Mouse (Mus musculus) intestine, postnatal 0 days (tissue): ENCODE measurements around the gene Adm2. TPM values are rescaled to one million over a fixed set of nuclear protein-coding genes. Genes with fewer than 3 reads are reported as not detected.

Experiments
- ATAC-seq: fragments of 200-750 bp; cut with Nextera tagmentation; 2 replicates; pipeline ENCODE4 v1.8.0; 2017; ENCODE audit warnings: mild to moderate bottlenecking, moderate TSS enrichment, moderate library complexity
- H3K27ac ChIP-seq: fragments of 300-500 bp; sonication (generic); 2 replicates; pipeline ENCODE4 v1.5.1; 2014; ENCODE audit warnings: mild to moderate bottlenecking, low read depth, low read length, moderate library complexity
- H3K27me3 ChIP-seq: fragments of 300-500 bp; sonication (generic); replicated peaks from 2 replicates; pipeline ENCODE4 v1.6.1; 2014; ENCODE audit warnings: low read length, mixed read lengths; ENCODE audit not compliant: control insufficient read depth, insufficient read depth
- H3K36me3 ChIP-seq: fragments of 300-500 bp; sonication (generic); 2 replicates; pipeline ENCODE4 v1.6.1; 2014; ENCODE audit warnings: mild to moderate bottlenecking, moderate library complexity; ENCODE audit not compliant: control insufficient read depth, insufficient read depth
- H3K4me1 ChIP-seq: fragments of 300-500 bp; sonication (generic); replicated peaks from 2 replicates; pipeline ENCODE4 v1.6.1; 2014; ENCODE audit warnings: antibody characterized with exemption, low read length, mixed read lengths; ENCODE audit not compliant: control insufficient read depth, insufficient read depth
- H3K4me2 ChIP-seq: fragments of 300-500 bp; sonication (generic); replicated peaks from 2 replicates; pipeline ENCODE4 v1.6.1; 2014; ENCODE audit warnings: low read depth, mild to moderate bottlenecking, moderate library complexity
- H3K4me3 ChIP-seq: fragments of 300-500 bp; sonication (generic); 2 replicates; pipeline ENCODE4 v1.5.1; 2014; ENCODE audit warnings: low read depth, low read length
- H3K9ac ChIP-seq: fragments of 300-500 bp; sonication (generic); 2 replicates; pipeline ENCODE4 v1.6.1; 2014; ENCODE audit warnings: mild to moderate bottlenecking, low read depth, low read length
- H3K9me3 ChIP-seq: fragments of 300-500 bp; sonication (generic); 2 replicates; pipeline ENCODE4 v1.6.1; 2016; ENCODE audit warnings: mixed run types; ENCODE audit not compliant: control insufficient read depth
- CTCF ChIP-seq: sonication (generic); IDR thresholded peaks from 2 replicates; pipeline ENCODE4 v1.5.1; 2016; ENCODE audit warnings: low read depth, mild to moderate bottlenecking, control low read depth, antibody characterized with exemption, moderate library complexity
- WGBS: fragments of 180-500 bp; shearing (Covaris S2); extraction: QIAGEN DNeasy Blood & Tissue Kit; methylation state at CpG from one replicate; pipeline ENCODE4 v1.1.7; 2014; 5-methylcytosine and 5-hydroxymethylcytosine counted together
- polyA plus RNA-seq: library from polyadenylated mRNA; unstranded; fragments of >200 nt; fragmentation: Nextera tagmentation; extraction: Ambion mirVana; gene quantifications from 2 replicates; pipeline ENCODE4 v1.2.1, GENCODE M21; 2015

The Adm2 gene
- polyA plus RNA-seq, 1 experiment from 2014 or later, result 0.14 TPM

GRCm38 (mm10) chr15:89355241-89356187, 33.0 kb downstream of the Adm2 start, which contains the start of the genes Lmf2 and Ncaph2:
TSS of gene Lmf2 (minus strand) at chr15:89355659.
TSS of gene Ncaph2 (plus strand) at chr15:89355719.
- TF ChIP-seq CTCF, result no peak
- WGBS, result under 1% methylated on average over 63 of the region's 64 CpGs
- ATAC-seq, result peak; percentile 92
- H3K27me3 ChIP-seq, result no peaks in the 10 kb centered on the region
- peaks cover 33% of the 10 kb centered on the region for H3K36me3 ChIP-seq
- peak within 1 kb of the TSS; percentile 74 for H3K4me3 ChIP-seq
- peak within 1 kb of the TSS; percentile 82 for H3K4me2 ChIP-seq
- H3K4me1 ChIP-seq, result peaks cover 6% of the 10 kb centered on the region; the same call in 1 of the 2 replicates
- peak within 1 kb of the TSS; percentile 82 for H3K9ac ChIP-seq
- H3K27ac ChIP-seq, result peak within 1 kb of the TSS; percentile 63
- no peaks in the 10 kb centered on the region for H3K9me3 ChIP-seq

- Histone ChIP-seq H3K9ac (peak overlapping the region; percentile 82), H3K4me2 (peak overlapping the region; percentile 82), H3K27ac (peak overlapping the region; percentile 63), H3K9me3 (no peaks in the 10 kb centered on the region), H3K27me3 (no peaks in the 10 kb centered on the region), H3K4me1 (peaks cover 6% of the 10 kb centered on the region; the same call in 1 of the 2 replicates), H3K4me3 (peak overlapping the region; percentile 74), H3K36me3 (peaks cover 37% of the 10 kb centered on the region)
- TF ChIP-seq CTCF, result no peak
- 0% methylated on average over 15 of the region's 15 CpGs for WGBS
- ATAC-seq, result peak; percentile 9; the same call in 1 of the 2 replicates
Observed at GRCm38 (mm10) chr15:89356372-89356771, 33.9 kb downstream of the Adm2 start.

- no peak overlapping the region for H3K4me2 ChIP-seq
- H3K27ac ChIP-seq, result no peak overlapping the region
- peaks cover 6% of the 10 kb centered on the region; the same call in 1 of the 2 replicates for H3K4me1 ChIP-seq
- H3K4me3 ChIP-seq, result no peak overlapping the region
- H3K27me3 ChIP-seq, result no peaks in the 10 kb centered on the region
- no peak for TF ChIP-seq CTCF
- no peak for ATAC-seq
- H3K9ac ChIP-seq, result no peak overlapping the region
- peaks cover 39% of the 10 kb centered on the region for H3K36me3 ChIP-seq
- 63% methylated on average over 3 of the region's 3 CpGs for WGBS
- H3K9me3 ChIP-seq, result no peaks in the 10 kb centered on the region
Observed at GRCm38 (mm10) chr15:89358784-89359183, 36.3 kb downstream of the Adm2 start.

GRCm38 (mm10) chr15:89363051-89363450, 40.5 kb downstream of the Adm2 start:
- H3K36me3 ChIP-seq, result peaks cover 80% of the 10 kb centered on the region
- 78% methylated on average over 7 of the region's 7 CpGs for WGBS
- ATAC-seq, result no peak

GRCm38 (mm10) chr15:89365141-89365551, 42.6 kb downstream of the Adm2 start:
- Histone ChIP-seq H3K27me3 (no peaks in the 10 kb centered on the region), H3K9ac (no peak overlapping the region), H3K27ac (no peak overlapping the region), H3K4me2 (no peak overlapping the region), H3K4me1 (no peaks in the 10 kb centered on the region), H3K36me3 (peaks cover 98% of the 10 kb centered on the region), H3K4me3 (no peak overlapping the region), H3K9me3 (no peaks in the 10 kb centered on the region)
- 96% methylated on average over 4 of the region's 4 CpGs for WGBS
- ATAC-seq, result no peak
- no peak for TF ChIP-seq CTCF

More at GRCm38 (mm10) chr15:89363051-89363450, 40.5 kb downstream of the Adm2 start:
- no peak overlapping the region for H3K4me2 ChIP-seq
- H3K27ac ChIP-seq, result no peak overlapping the region
- H3K4me1 ChIP-seq, result no peaks in the 10 kb centered on the region
- H3K4me3 ChIP-seq, result no peak overlapping the region
- H3K9me3 ChIP-seq, result no peaks in the 10 kb centered on the region
- TF ChIP-seq CTCF, result no peak
- H3K9ac ChIP-seq, result no peak overlapping the region
- no peaks in the 10 kb centered on the region for H3K27me3 ChIP-seq

GRCm38 (mm10) chr15:89372068-89372467, 49.5 kb downstream of the Adm2 start:
- Histone ChIP-seq H3K4me3 (no peak overlapping the region), H3K4me1 (peaks cover 3% of the 10 kb centered on the region; the same call in 1 of the 2 replicates), H3K36me3 (peaks cover 52% of the 10 kb centered on the region), H3K27ac (no peak overlapping the region), H3K9me3 (no peaks in the 10 kb centered on the region), H3K27me3 (peaks cover 11% of the 10 kb centered on the region; the same call in 1 of the 2 replicates), H3K9ac (no peak overlapping the region), H3K4me2 (no peak overlapping the region)
- no peak for ATAC-seq
- TF ChIP-seq CTCF, result no peak
- WGBS, result 80% methylated on average over 13 of the region's 13 CpGs
